Mouse (Mus musculus) embryonic stem cell, embryonic (primary cell): ENCODE measurements around the gene Grm8.

ENCODE experiments used
- CTCF ChIA-PET, 4 experiments: fragments of 300-600 bp in 2 of 4; fragments of 350-600 bp in 2 of 4; sonication (Branson Sonifier 250); formaldehyde crosslinking; loops; one replicate each; lab custom pipeline; 2022; ENCODE audit warnings: inconsistent platforms in 2 of 4; lab: Charles Lee
- POLR2A ChIA-PET, 4 experiments: fragments of 300-600 bp in 2 of 4; fragments of 350-600 bp in 2 of 4; sonication (Branson Sonifier 250); formaldehyde crosslinking; loops; one replicate each; lab custom pipeline; 2022; ENCODE audit warnings: antibody characterized with exemption in 4 of 4, inconsistent platforms in 1 of 4; lab: Charles Lee

Gene Grm8

GRCm38 (mm10) chr6:27762061-27762460 lies 372.9 kb downstream of the Grm8 start:
- ChIA-PET POLR2A (no interaction called here), CTCF (no interaction called here)

- POLR2A ChIA-PET: no interaction called here
- CTCF ChIA-PET: no interaction called here
Measured at GRCm38 (mm10) chr6:27753290-27753829, 381.6 kb downstream of the Grm8 start.

- CTCF ChIA-PET: no interaction called here
- POLR2A ChIA-PET: no interaction called here
Measured at GRCm38 (mm10) chr6:27746493-27746892, 388.5 kb downstream of the Grm8 start.

GRCm38 (mm10) chr6:27745693-27746451 lies 389.1 kb downstream of the Grm8 start:
- POLR2A ChIA-PET: no interaction called here
- CTCF ChIA-PET: no interaction called here

GRCm38 (mm10) chr6:27689382-27689781 lies 445.6 kb downstream of the Grm8 start:
- ChIA-PET CTCF (no interaction called here), POLR2A (no interaction called here)

- ChIA-PET CTCF (no interaction called here), POLR2A (no interaction called here)
Measured at GRCm38 (mm10) chr6:27661747-27662435, 473.1 kb downstream of the Grm8 start.

- POLR2A ChIA-PET: no interaction called here
- CTCF ChIA-PET: interaction anchor here in 1 of 4 experiments (0.7 kb wide), 1 partner anchor 31 kb away, joined by 3 read pairs; no protein-coding TSS in a partner anchor
Measured at GRCm38 (mm10) chr6:27657520-27657919, 477.5 kb downstream of the Grm8 start.

- ChIA-PET CTCF (no interaction called here), POLR2A (no interaction called here)
Measured at GRCm38 (mm10) chr6:27646503-27646902, 488.5 kb downstream of the Grm8 start.

- ChIA-PET CTCF (no interaction called here), POLR2A (no interaction called here)
Measured at GRCm38 (mm10) chr6:27645054-27645453, 489.9 kb downstream of the Grm8 start.

- POLR2A ChIA-PET: no interaction called here
Measured at GRCm38 (mm10) chr6:27635898-27636297, 499.1 kb downstream of the Grm8 start.

GRCm38 (mm10) chr6:27617472-27617871 lies 517.5 kb downstream of the Grm8 start:
- CTCF ChIA-PET: interaction anchor here in 1 of 4 experiments (0.6 kb wide), 1 partner anchor 353 kb away, joined by 3 read pairs; no protein-coding TSS in a partner anchor
- POLR2A ChIA-PET: no interaction called here

More at GRCm38 (mm10) chr6:27635898-27636297, 499.1 kb downstream of the Grm8 start:
- CTCF ChIA-PET: no interaction called here

- POLR2A ChIA-PET: no interaction called here
- CTCF ChIA-PET: no interaction called here
Measured at GRCm38 (mm10) chr6:27580485-27580884, 554.5 kb downstream of the Grm8 start.

GRCm38 (mm10) chr6:27545516-27545915 lies 589.5 kb downstream of the Grm8 start:
- CTCF ChIA-PET: no interaction called here
- POLR2A ChIA-PET: interaction anchor here in 1 of 4 experiments (0.5 to 0.9 kb wide), 2 partner anchors 9 to 1940 kb away, joined by 4 read pairs; no protein-coding TSS in a partner anchor

GRCm38 (mm10) chr6:27517620-27518019 lies 617.4 kb downstream of the Grm8 start:
- POLR2A ChIA-PET: interaction anchor here in 1 of 4 experiments (1.8 kb wide), 1 partner anchor 10 kb away, joined by 5 read pairs; no protein-coding TSS in a partner anchor
- CTCF ChIA-PET: no interaction called here

GRCm38 (mm10) chr6:27460998-27461397 lies 674.0 kb downstream of the Grm8 start:
- POLR2A ChIA-PET: no interaction called here
- CTCF ChIA-PET: no interaction called here

GRCm38 (mm10) chr6:27408473-27408872 lies 726.5 kb downstream of the Grm8 start:
- ChIA-PET POLR2A (no interaction called here), CTCF (no interaction called here)

GRCm38 (mm10) chr6:27372416-27372815 lies 762.6 kb downstream of the Grm8 start:
- POLR2A ChIA-PET: no interaction called here
- CTCF ChIA-PET: no interaction called here

- ChIA-PET POLR2A (no interaction called here), CTCF (interaction anchor here in 1 of 4 experiments (0.7 kb wide), 1 partner anchor 128 kb away, joined by 3 read pairs; no protein-coding TSS in a partner anchor)
Measured at GRCm38 (mm10) chr6:27371095-27371494, 763.9 kb downstream of the Grm8 start.

- ChIA-PET POLR2A (no interaction called here), CTCF (no interaction called here)
Measured at GRCm38 (mm10) chr6:27363775-27364174, 771.2 kb downstream of the Grm8 start.

GRCm38 (mm10) chr6:27360440-27360839 lies 774.5 kb downstream of the Grm8 start:
- ChIA-PET POLR2A (no interaction called here), CTCF (no interaction called here)
